Mouse (Mus musculus) heart, postnatal 14 days (tissue): Measurements from ENCODE around the gene Ipo9. TPM values are rescaled to one million over a fixed set of nuclear protein-coding genes. Genes with fewer than 3 reads are reported as not detected.
"Not testable (repeated sequence)": the region's sequence is repeated elsewhere in the genome, so short reads cannot be mapped to it uniquely, and the experiment has no call there.

Source experiments
- DNase-seq, 2 experiments: peaks; one replicate each; pipeline ENCODE4 v3.0.0; 2021 to 2022
- intact Hi-C: fragments of 180-260 bp; cut with DNase I; formaldehyde crosslinking; loops from one replicate; pipeline ENCODE4 v1.15.1; 2025
- total RNA-seq, 2 experiments: library from RNA; stranded (reverse); gene quantifications; 2 replicates each; pipeline ENCODE4 v1.2.3; 2021

The Ipo9 gene
- total RNA-seq, 2 experiments from 2014 or later = 43.5 to 47.6 TPM

DNA sequence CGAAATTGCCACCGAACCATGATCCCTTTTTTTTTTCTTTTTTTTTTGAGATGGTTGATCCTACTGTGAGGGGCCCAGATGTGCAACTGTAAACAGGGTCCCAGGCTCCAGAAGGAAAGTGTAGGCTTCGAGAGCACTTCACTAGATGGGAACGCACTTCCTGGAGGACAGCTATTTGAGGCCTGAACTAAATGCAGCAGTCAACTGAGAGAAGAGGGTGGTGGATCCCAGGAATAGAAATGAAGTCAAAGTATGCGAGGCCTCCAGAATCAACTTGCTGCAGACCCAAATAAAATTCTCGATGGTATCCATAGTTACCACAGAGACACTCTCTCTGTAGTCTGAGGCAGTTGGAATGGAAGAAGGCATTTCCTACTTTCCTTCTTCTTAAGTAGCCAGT, 8.5 kb upstream of the Ipo9 start:
- DNase-seq = no peak
- intact Hi-C loops = no loop called here

DNA sequence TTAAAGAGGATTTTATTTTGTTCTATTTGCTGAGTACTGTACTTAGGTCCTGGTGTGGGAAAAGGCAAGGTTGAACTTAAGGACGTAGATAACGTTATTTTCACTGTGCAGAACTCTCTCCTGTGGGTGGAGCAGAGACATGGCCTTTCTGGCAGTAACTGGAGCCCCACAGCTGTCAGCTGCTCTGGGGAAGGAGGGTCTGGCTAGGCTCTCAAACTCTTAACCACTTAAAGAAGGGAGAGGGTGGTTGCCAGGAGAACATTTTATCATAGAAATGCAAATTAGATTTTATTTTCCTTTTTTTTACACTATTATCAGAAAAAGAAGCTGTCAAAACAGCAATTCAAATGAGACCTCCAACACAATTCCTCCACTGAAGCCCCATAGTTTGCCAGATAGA, 5.5 kb upstream of the Ipo9 start:
- peak; percentile 27 to 62 for DNase-seq
- intact Hi-C loops = no loop called here

DNA sequence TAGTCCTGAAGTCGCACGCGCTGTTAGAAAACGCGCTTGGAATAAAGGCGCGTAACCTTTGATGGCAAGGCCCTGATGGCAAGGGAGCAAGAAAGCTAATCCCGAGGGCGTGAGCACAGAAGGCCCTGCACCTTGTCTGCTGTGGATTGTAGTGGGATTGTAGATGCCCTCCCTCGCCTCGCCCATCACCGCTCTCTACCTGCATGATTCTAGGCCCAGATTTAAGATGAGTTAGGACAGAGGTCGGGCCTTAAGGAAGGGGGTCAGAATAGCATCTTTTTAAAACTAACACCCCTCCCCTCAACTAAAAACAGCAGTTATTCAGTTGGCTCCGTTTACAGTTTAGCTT, 344 bp upstream of the Ipo9 start:
- intact Hi-C loops = loop anchor here (5.0 kb wide), 2 partner anchors 33 to 48 kb away; no protein-coding TSS in a partner anchor
- no peak for DNase-seq

DNA sequence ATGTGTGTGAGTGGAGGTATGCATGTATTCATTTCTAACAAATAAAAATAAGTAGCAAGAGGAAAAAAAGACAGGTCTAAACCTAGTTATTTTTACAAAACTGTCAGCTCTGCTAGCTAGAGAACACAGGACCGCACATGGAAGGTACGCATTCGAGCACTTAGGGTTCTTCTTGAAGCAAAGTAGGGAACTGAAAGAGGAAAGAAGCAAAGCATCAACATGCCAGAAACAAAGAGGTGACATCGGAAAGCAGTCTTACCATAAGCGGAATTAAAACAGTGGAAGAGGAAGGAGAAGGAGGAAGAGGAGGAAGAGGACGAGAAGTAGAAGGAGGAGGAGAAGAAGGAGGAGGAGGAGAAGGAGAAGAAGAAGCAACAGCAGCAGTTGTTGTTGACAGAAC, 2.9 kb downstream of the Ipo9 start:
- no peak for DNase-seq
- intact Hi-C loops = no loop called here

DNA sequence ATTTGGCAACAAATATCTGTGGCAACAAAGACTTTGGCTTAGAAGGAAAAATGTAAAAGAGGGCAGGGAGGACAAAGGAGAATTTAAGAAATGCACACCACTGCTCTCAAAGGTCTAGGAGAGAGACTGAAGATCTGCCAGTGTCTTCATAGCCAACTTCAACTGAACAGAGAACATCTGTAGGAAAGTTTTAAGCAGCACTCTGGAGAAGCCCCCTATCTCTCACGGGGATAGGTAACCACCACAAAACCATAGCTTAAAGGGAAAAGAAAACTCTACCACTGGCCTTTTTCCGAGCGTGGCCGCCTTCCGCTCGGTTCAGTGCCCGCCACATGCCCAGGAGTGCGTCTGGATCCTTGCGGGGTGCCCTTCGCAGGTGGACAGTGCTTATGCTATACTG, 3.7 kb downstream of the Ipo9 start:
- intact Hi-C loops = no loop called here
- DNase-seq = no peak

DNA sequence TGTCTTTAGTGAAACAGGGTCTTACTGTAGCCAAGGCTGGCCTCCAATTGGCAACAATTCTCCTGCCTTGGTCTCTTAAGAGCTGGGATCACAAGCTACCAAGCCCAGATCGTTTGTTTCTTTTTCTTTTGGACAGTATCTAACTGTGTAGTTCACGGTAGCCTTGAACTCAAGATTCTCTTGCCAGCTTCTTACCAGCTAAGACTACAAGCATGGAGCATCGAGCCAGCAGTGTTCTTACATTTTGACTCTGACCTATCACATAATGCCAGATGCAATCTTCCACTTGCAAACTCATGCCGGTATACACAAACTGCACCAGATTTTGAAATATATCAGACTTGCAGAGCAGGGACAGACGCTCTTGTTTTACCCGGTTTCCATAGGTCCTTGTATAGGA, 7.5 kb downstream of the Ipo9 start:
- no peak for DNase-seq
- intact Hi-C loops = no loop called here

DNA sequence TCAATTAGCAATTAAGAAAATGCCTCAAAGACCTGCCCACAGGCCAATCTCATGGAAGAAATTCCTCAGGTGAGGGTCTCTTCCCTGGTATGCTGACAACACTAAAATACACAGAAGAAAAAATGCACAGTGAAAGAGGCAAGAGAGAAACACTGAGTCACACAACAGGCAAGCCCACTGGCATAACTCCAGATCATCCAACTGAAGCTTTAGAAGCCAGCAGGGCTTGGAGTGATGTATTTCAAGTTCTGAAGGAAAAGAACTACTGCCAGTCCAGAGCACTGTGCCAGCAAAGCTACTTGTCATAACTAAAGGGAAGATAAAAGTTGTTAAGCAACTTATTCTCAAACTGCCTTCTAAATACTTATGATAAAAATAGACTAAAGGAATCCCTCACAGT, 16.3 kb downstream of the Ipo9 start:
- intact Hi-C loops = no loop called here
- DNase-seq = peak in 1 of 2 experiments; percentile 39

DNA sequence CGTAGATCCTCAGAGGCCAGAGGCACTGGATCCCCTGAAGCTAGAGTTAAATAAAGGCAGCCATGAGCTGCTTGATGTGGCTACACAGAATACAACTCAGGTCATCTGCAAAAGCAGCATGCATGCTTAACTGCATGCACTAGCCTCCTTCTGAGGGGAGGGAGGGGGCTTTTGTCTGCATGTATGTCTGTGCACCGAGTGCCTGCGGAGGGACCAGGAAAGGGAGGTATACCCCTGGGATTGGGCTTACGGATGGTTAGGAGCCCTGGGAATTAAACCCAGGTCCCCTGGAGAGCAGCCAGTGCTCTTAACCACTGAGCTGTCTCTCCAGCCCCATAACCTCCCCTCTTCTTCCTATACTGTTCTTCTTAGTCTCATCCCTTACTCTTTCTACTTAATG, 18.2 kb downstream of the Ipo9 start:
- intact Hi-C loops = no loop called here
- DNase-seq = no peak

DNA sequence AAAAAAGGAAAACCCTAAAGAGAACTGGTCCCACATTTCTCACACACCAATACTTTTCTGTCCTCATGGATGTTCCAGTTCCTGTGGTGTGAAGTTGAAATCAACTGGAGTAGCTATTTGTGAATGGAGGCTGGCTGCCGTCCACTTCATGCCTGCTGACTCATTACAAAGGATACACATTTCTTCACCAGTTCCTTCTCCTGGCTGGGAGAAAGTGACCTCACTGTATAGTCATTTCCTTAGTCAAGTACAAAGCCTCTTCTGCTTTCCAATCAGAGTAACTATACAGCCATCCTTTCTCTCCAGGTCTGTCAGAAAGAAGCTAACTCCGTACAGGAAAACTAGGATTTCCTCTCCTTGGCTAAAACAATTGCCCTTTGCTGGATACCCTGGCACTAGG, 19.3 kb downstream of the Ipo9 start:
- intact Hi-C loops = no loop called here
- DNase-seq = peak; percentile 71 to 74

DNA sequence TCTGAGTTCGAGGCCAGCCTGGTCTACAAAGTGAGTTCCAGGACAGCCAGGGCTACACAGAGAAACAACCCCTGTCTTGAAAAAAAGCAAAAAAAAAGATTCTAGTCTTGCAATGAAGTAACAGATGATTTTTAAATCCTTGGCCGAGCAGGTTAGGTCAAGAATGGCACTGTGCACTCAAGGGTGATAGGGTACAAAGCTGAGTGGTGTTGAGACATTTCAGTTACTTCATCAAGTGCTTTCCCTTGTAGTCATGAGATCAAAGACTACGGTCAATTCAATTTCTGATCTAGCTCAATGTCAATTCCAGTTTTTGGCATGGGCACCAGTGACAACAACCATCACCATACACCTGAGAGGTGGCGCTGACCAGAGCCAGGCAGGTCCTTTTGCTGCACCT, 21.3 kb downstream of the Ipo9 start:
- DNase-seq = no peak
- intact Hi-C loops = no loop called here

DNA sequence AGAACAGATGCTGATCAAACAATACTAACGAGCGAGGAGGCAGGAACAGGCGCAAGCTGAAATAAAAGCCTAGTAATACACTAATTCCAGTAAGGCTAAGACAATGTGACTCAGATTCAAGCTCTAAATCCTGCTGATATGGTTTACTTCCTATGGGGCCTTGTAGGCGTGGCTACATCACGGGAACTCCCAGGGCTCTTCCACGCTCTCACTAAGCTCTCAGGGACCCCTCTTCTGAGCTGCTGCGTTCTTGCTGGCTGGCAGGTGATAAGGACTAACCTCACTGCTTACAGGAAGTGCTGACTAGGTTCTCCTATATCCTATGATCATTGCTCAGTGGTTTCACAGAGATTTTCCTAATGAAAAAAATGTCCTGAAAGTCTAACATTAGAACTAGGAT, 24.9 kb downstream of the Ipo9 start:
- intact Hi-C loops = no loop called here
- no peak for DNase-seq

DNA sequence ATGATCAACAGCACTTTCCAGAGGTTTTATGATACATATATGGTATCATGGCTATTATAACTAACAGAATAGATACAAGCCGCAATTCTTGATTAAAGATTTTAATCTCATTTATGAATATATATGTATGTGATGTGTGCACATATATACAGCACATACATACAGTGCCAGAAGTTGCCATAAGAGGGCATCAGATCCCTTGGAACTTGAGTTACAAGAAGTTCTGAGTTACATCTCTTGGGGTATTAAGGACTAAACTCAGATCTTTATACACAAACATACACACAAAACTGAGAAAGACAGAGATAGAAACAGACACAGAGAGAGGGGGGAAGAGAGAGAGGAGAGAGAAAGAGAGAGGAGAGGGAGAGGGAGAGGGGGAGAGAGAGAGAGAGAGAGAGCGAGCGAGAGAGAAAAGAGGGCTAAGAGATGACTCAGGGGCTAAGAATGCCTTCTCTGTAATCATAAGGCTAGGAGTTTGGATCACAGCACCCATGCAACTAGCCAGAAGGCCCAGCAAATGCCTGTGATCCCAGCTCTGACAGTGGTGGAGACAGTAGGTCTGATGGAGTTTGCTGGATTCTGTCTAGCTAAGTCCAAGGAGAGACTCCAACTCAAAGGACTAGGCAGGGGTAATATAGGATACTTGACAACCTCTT, 28.7 kb downstream of the Ipo9 start:
- no peak for DNase-seq
- intact Hi-C loops = no loop called here

DNA sequence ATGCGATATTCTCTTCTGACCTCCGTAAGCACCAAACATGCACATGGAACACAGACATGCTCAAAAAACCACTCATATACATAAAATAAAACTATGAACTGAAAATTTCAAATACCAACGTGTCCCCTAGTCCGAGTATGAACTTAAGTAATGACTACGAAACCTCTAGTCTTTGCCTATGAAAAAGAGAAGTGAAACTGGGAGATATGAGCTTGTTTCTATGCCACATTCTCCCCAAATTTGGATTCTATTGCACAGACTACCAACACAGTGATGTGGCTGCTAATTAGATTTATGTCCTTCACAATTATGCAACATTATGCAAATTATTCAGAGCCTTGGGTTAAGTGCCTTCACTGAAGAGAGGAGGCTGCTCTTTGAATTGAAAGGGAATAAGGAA, 30.8 kb downstream of the Ipo9 start:
- intact Hi-C loops = loop anchor here (5.0 kb wide), 1 partner anchor 33 kb away; the partner anchor contains the start of gene Ipo9
- no peak for DNase-seq

DNA sequence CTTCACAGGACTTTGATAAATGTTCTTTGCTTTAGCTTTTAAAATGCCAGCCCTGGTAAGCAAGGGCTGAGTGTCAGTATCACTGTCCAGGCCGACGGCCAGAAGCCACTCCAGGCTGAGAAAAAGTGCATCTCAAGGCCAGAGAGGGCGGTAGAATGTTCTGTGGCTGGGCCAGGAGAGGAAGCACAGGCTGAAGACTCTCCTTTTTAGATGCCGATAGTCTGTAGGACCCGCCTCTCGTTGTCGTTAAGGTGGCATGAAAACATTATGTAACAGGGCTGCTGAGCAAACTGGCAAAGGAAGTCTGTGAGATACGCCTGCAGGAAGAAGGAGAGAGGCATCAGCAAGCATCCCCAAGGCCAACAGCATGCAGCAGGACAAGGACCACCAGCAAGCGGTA, 45.1 kb downstream of the Ipo9 start:
- DNase-seq = no peak

DNA sequence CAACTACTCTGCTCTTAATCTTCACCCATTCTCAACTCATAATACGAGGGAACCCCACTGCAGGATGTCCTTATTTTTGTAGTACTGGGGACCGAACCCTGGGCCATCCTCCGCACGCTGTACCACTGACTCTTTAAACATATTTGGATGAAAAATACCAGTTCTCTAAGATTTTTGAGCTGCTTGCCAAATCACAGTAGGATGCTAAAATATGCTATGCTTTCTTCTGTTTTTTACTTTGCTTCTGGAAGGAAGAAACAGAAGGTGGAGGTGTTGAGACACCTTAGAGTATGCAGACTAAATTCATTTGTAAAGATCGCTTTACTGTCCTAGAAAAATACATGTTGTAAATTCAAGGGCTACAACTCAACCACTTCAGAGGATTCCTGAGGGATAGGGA, 46.1 kb downstream of the Ipo9 start:
- DNase-seq = no peak
- intact Hi-C loops = loop anchor here (5.0 kb wide), 1 partner anchor 48 kb away; the partner anchor contains the start of gene Ipo9

More for the DNA sequence above, 45.1 kb downstream of the Ipo9 start:
- intact Hi-C loops = no loop called here

DNA sequence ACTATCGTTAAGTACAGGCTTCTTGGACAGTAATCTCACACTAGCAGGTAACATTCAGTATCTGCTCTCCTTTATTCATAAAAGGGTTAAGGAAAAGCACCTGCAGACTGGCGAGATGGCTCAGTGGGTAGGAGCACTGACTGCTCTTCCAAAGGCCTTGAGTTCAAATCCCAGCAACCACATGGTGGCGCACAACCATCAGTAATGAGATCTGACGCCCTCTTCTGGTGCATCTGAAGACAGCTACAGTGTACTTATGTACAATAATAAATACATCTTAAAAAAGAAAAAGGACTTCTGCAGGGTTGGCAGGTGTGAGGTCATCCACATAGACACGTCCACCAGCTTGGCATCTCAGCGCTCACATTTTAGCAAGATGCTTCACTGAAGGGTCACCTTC, 48.7 kb downstream of the Ipo9 start:
- DNase-seq = not testable (repeated sequence)
- intact Hi-C loops = loop anchor here (5.0 kb wide), 1 partner anchor 51 kb away; the partner anchor contains the start of gene Ipo9

DNA sequence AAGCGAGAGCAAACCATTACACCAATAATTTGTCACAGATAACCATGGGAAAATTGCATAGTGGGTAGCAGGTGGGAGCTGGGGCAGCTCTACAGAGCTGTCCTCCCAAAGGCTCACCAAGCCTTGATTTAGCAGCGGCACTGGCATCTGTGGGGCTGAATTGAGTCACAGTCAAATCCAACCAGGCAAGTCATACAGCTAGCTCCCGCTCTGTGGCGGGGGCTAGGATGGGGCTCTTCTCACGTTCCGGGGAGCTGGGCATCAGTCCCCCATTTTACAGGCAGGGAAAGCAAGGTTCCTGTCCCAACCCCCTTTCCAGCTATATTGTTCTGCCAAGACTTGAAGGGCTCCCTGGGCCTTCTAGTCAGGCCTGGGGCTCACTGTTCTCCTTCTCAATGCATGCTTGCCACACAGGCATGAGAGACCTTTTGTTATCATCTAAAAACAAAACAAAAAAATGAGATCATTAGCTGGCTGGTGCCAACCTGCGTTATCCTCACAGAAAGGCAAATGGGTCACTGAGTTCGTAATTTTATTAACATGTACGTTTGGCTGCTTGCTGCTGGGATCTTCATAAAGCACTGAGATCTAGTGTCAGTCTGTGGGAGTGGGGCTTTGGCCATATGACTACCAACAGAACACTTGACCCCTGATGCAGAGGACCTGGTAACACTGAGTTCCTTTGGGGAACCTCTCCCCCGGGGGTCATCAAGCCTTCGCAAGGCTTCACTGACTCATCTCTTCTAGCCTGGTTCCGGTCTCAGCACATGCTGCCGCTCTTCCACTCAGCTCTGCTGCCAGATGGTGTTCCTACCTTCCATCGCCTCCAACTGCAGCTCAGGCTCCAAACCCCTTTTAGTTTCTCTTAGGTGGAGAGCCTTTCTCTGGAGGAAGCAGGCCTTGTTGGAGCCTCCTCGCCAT, 50.0 kb downstream of the Ipo9 start:
- intact Hi-C loops = loop anchor here (5.0 kb wide), 1 partner anchor 52 kb away; the partner anchor contains the start of gene Ipo9
- DNase-seq = no peak

DNA sequence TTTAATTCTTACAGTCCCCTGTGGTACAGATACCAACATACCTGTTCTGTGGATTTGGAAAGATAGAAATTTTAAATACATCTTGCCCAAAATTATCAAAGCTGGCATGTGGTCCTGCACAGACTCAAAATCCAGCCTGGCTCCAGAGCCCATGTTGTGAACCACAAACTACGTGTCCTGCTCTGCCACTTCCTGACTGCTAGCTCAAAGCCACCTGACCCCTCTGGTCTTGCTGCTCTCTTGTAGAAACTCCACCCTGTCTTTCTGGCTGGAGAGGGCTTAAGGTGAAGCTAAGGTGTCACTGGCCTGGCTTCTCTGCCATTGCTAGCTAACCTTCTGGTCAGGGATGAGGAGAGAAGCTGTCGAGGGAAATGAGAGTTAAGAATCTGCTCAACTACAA, 51.3 kb downstream of the Ipo9 start:
- DNase-seq = no peak
- intact Hi-C loops = no loop called here

DNA sequence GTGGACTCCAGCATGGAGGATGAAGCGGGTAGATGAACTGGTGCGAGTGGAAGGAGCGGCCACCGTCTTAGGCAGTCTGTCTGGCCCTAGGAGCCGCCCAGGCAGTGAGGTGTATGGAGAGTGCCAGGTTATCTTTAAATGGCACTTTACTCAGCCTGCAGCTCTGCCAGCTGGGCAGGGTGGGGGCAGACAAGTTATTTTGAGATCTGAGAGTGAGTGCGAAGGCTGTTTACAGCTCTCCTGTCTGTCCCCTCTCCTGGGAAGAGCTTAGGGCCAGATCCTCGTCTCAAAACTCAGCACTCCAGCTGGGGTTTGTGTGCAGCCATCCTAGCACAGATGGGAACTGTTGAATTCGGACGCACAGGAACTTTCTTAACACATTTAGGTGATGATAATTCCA, 51.7 kb downstream of the Ipo9 start:
- intact Hi-C loops = no loop called here
- peak; percentile 41 to 60 for DNase-seq

DNA sequence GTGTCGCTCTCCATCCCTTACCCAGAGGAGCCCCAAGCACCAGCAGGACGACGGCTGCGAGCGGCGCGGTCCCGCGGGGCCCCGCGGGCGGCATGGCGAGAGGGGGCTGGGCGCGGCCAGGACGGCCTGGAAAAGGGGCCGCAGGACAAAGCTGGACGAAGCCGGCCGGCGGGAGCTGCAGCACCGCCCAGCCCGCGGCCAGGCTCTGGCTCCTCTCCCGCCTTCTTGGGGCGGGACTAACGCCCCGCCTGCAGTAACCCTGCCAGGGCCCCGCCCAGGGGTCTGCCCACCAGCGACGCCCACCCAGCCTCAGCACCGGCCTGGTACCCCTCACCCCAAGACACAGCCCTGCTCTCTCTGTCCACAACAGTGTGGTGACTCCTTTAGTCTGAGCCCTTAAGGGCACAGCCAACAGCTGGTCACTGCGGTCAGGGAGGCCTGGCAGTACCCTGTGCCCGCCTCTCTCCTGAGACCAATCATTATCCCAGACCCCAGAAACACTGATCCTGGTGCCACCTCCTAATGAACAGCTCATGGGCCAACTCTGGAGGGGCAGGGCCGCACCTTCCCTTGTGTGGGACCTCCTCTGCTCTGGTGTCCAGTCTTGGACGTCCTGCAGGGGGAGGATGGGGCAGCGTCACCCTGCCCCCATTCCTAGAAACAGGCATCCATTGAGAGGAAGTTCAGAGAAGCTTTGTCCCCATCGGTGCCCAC, 55.3 kb downstream of the Ipo9 start, which contains the start of gene Shisa4:
TSS of gene Shisa4 (minus strand) at position 370 of the 714 bp plus-strand sequence.
- intact Hi-C loops = no loop called here
- DNase-seq = peak; percentile 75 to 78
